Comparison of ENCODE assay signal across 20 mouse cellular contexts in genomic region chr11:102263211-102263610, GRCm38 (mm10). TPM values are rescaled to one million over a fixed set of nuclear protein-coding genes. Genes with fewer than 3 reads are reported as not detected.
"Had no signal": no experiment of that assay in that cellular context is flagged by ENCODE, and none has a peak within 500 bp of the region (broad histone marks: within the 10 kb centered on the region; RNA-seq: fewer than 3 reads in every experiment).

No protein-coding gene starts in this region.

- H3K4me2 ChIP-seq: heart, embryonic 11.5 days; hindbrain, embryonic 13.5 days; hindbrain, embryonic 15.5 days; limb, embryonic 13.5 days; limb, embryonic 15.5 days; liver, embryonic 12.5 days had no signal

- H3K27me3 ChIP-seq: hindbrain, embryonic 13.5 days; hindbrain, embryonic 15.5 days; limb, embryonic 13.5 days; limb, embryonic 15.5 days; liver, embryonic 12.5 days had no signal

- H3K9me3 ChIP-seq: hindbrain, embryonic 13.5 days; hindbrain, embryonic 15.5 days; limb, embryonic 13.5 days; limb, embryonic 15.5 days; liver, embryonic 12.5 days had no signal

- DNase-seq: gastrocnemius, postnatal 14 days; gastrocnemius, postnatal 36 days; heart, adult 11 months; heart, adult 2 months; heart, postnatal 10 days; kidney, postnatal 14 days; layer of hippocampus, adult 9-11 months; layer of hippocampus, postnatal 36 days; left cerebral cortex, postnatal 4 days; lung, adult 18-20 months had no signal

- ATAC-seq: hindbrain, postnatal 0 days; intestine, embryonic 16.5 days; liver, embryonic 12.5 days had no signal

- H3K4me3 ChIP-seq: heart, adult 2 months; hindbrain, embryonic 13.5 days; hindbrain, embryonic 15.5 days; limb, embryonic 13.5 days; limb, embryonic 15.5 days; liver, embryonic 12.5 days had no signal

- H3K9ac ChIP-seq: hindbrain, embryonic 13.5 days; hindbrain, embryonic 15.5 days; limb, embryonic 13.5 days; limb, embryonic 15.5 days; liver, embryonic 12.5 days; liver, embryonic 14.5 days had no signal

- H3K27ac ChIP-seq: heart, adult 2 months; hindbrain, embryonic 13.5 days; hindbrain, embryonic 15.5 days; hindbrain, postnatal 0 days; kidney, postnatal 0 days; limb, embryonic 13.5 days; limb, embryonic 15.5 days; liver, embryonic 12.5 days; liver, embryonic 14.5 days had no signal

- H3K36me3 ChIP-seq: hindbrain, embryonic 15.5 days had no signal

RNA-seq across cellular contexts. Expression of gene Asb16, which starts 5.3 kb away (rescaled TPM):
- polyA plus RNA-seq: hindbrain, embryonic 13.5 days; kidney, postnatal 0 days had no signal
